Mouse (Mus musculus) macrophage (primary cell): ENCODE data around the gene Slc23a2. TPM values are rescaled to one million over a fixed set of nuclear protein-coding genes. Genes with fewer than 3 reads are reported as not detected.

Experiments
- polyA plus RNA-seq: library from polyadenylated mRNA; stranded (reverse); fragments of 250-400 nt; gene quantifications from 3 replicates; pipeline ENCODE4 v1.2.4, GENCODE M21; 2018; ENCODE audit warnings: inconsistent platforms

Slc23a2 gene
- polyA plus RNA-seq, 1 experiment from 2014 or later = 42.4 TPM

Other genes with a start within 250 kb of the Slc23a2 start
- gene Prnp, start 235.2 kb downstream of the Slc23a2 start, polyA plus RNA-seq = 25.4 to 33.8 TPM (median 26.1 TPM) in 3 replicates
- gene Prn, start 235.2 kb downstream of the Slc23a2 start, polyA plus RNA-seq = not detected in 3 replicates
- gene Prnd, start 194.2 kb downstream of the Slc23a2 start, polyA plus RNA-seq = 0.10 TPM in 1 of 3 replicates, not detected in the others
- gene Rassf2, start 114.8 kb downstream of the Slc23a2 start, polyA plus RNA-seq = 73.9 to 95.6 TPM (median 92.2 TPM) in 3 replicates
- gene Tmem230, start 102.7 kb upstream of the Slc23a2 start, polyA plus RNA-seq = 48.4 to 82.0 TPM (median 65.1 TPM) in 3 replicates
- gene Pcna, start 108.2 kb upstream of the Slc23a2 start, polyA plus RNA-seq = 211 to 931 TPM (median 452 TPM) in 3 replicates
- 27.8 to 48.0 TPM (median 34.4 TPM) in 3 replicates for gene Cds2, start 118.0 kb upstream of the Slc23a2 start, polyA plus RNA-seq
- gene Prokr2, start 240.3 kb upstream of the Slc23a2 start, polyA plus RNA-seq = not detected in 3 replicates